Mouse (Mus musculus): ENCODE data around the gene Olfr1386. TPM values are rescaled to one million over a fixed set of nuclear protein-coding genes. Genes with fewer than 3 reads are reported as not detected.

Olfr1386 gene
- polyA plus RNA-seq, 1 experiment from 2014 or later, result not detected

- Histone ChIP-seq H3K9ac (no peak overlapping the region), H3K4me2 (no peak overlapping the region), H3K4me3 (ENCODE audit: low read depth, low read length) (no peak overlapping the region), H3K36me3 (ENCODE audit: insufficient read depth) (no peaks in the 10 kb centered on the region), H3K27ac (ENCODE audit: low read depth) (no peak overlapping the region), H3K9me3 (ENCODE audit: low read depth, low read length) (no peaks in the 10 kb centered on the region), H3K27me3 (ENCODE audit: insufficient read depth, low read length) (no peaks in the 10 kb centered on the region), H3K4me1 (ENCODE audit: insufficient read depth) (no peaks in the 10 kb centered on the region)
- DNase-seq (no peak), ATAC-seq (ENCODE audit: insufficient read depth) (no peak)
- WGBS, result 54% methylated on average over 5 of the region's 5 CpGs
- no peak for TF ChIP-seq CTCF (IDR thresholded peaks at IDR 0.05; ENCODE audit: low read depth)
Measured at GRCm38 (mm10) chr11:49518086-49518485, 53.2 kb downstream of the Olfr1386 start.

GRCm38 (mm10) chr11:49519348-49519747 is 54.5 kb downstream of the Olfr1386 start, which contains the start of gene Olfr1383:
TSS of gene Olfr1383 (plus strand) at chr11:49519648.
- DNase-seq (no peak), ATAC-seq (ENCODE audit: insufficient read depth) (no peak)
- no peaks in the 10 kb centered on the region for H3K27me3 ChIP-seq (ENCODE audit: insufficient read depth, low read length)
- no peaks in the 10 kb centered on the region for H3K9me3 ChIP-seq (ENCODE audit: low read depth, low read length)
- no peak within 1 kb of the TSS for H3K4me2 ChIP-seq
- no peak within 1 kb of the TSS for H3K9ac ChIP-seq
- TF ChIP-seq CTCF (IDR thresholded peaks at IDR 0.05; ENCODE audit: low read depth), result no peak
- H3K36me3 ChIP-seq (ENCODE audit: insufficient read depth), result no peaks in the 10 kb centered on the region
- no peak within 1 kb of the TSS for H3K27ac ChIP-seq (ENCODE audit: low read depth)
- H3K4me3 ChIP-seq (ENCODE audit: low read depth, low read length), result no peak within 1 kb of the TSS
- H3K4me1 ChIP-seq (ENCODE audit: insufficient read depth), result no peaks in the 10 kb centered on the region

Other genes with a start within 250 kb of the Olfr1386 start
- gene Mgat1, start 220.9 kb upstream of the Olfr1386 start, polyA plus RNA-seq (2014; fragmentation: Nextera tagmentation; extraction: Ambion mirVana), result 59.3 and 60.0 TPM in 2 replicates
- gene Olfr1393, start 186.7 kb upstream of the Olfr1386 start, polyA plus RNA-seq (2014; fragmentation: Nextera tagmentation; extraction: Ambion mirVana), result not detected in 2 replicates
- not detected in 2 replicates for gene Olfr1392, start 179.8 kb upstream of the Olfr1386 start, polyA plus RNA-seq (2014; fragmentation: Nextera tagmentation; extraction: Ambion mirVana)
- not detected in 2 replicates for gene Olfr10, start 160.3 kb upstream of the Olfr1386 start, polyA plus RNA-seq (2014; fragmentation: Nextera tagmentation; extraction: Ambion mirVana)
- not detected in 2 replicates for gene Olfr1391, start 142.3 kb upstream of the Olfr1386 start, polyA plus RNA-seq (2014; fragmentation: Nextera tagmentation; extraction: Ambion mirVana)
- not detected in 2 replicates for gene Olfr1390, start 129.9 kb upstream of the Olfr1386 start, polyA plus RNA-seq (2014; fragmentation: Nextera tagmentation; extraction: Ambion mirVana)
- not detected in 2 replicates for gene Olfr1389, start 42.0 kb upstream of the Olfr1386 start, polyA plus RNA-seq (2014; fragmentation: Nextera tagmentation; extraction: Ambion mirVana)
- gene Olfr1388, start 28.4 kb upstream of the Olfr1386 start, polyA plus RNA-seq (2014; fragmentation: Nextera tagmentation; extraction: Ambion mirVana), result 0.16 and 0.17 TPM in 2 replicates
- gene Olfr1387, start 9.7 kb upstream of the Olfr1386 start, polyA plus RNA-seq (2014; fragmentation: Nextera tagmentation; extraction: Ambion mirVana), result not detected in 2 replicates
- not detected in 2 replicates for gene Olfr1385, start 24.0 kb downstream of the Olfr1386 start, polyA plus RNA-seq (2014; fragmentation: Nextera tagmentation; extraction: Ambion mirVana)
- gene Olfr1384, start 41.7 kb downstream of the Olfr1386 start, polyA plus RNA-seq (2014; fragmentation: Nextera tagmentation; extraction: Ambion mirVana), result not detected in 2 replicates
- not detected in 2 replicates for gene Olfr1383, start 54.6 kb downstream of the Olfr1386 start, polyA plus RNA-seq (2014; fragmentation: Nextera tagmentation; extraction: Ambion mirVana)
- not detected in 2 replicates for gene Olfr1382, start 63.2 kb downstream of the Olfr1386 start, polyA plus RNA-seq (2014; fragmentation: Nextera tagmentation; extraction: Ambion mirVana)
- not detected in 2 replicates for gene Olfr1381, start 78.4 kb downstream of the Olfr1386 start, polyA plus RNA-seq (2014; fragmentation: Nextera tagmentation; extraction: Ambion mirVana)
- not detected in 2 replicates for gene Olfr1380, start 91.8 kb downstream of the Olfr1386 start, polyA plus RNA-seq (2014; fragmentation: Nextera tagmentation; extraction: Ambion mirVana)
- gene Flt4, start 144.2 kb downstream of the Olfr1386 start, polyA plus RNA-seq (2014; fragmentation: Nextera tagmentation; extraction: Ambion mirVana), result 14.4 and 14.6 TPM in 2 replicates
- not detected in 2 replicates for gene Scgb3a1, start 198.6 kb downstream of the Olfr1386 start, polyA plus RNA-seq (2014; fragmentation: Nextera tagmentation; extraction: Ambion mirVana)
- 73.1 and 76.0 TPM in 2 replicates for gene Cnot6, start 247.7 kb downstream of the Olfr1386 start, polyA plus RNA-seq (2014; fragmentation: Nextera tagmentation; extraction: Ambion mirVana)

All from lung, embryonic 14.5 days (tissue).